Mouse (Mus musculus) forebrain, embryonic 13.5 days (tissue): ENCODE measurements around the gene Add2. TPM values are rescaled to one million over a fixed set of nuclear protein-coding genes. Genes with fewer than 3 reads are reported as not detected.

Experiments
- ATAC-seq: fragments of 200-750 bp; cut with Nextera tagmentation; 2 replicates; pipeline ENCODE4 v1.8.0; 2017
- H3K27ac ChIP-seq: fragments of 300-500 bp; sonication (generic); 2 replicates; pipeline ENCODE4 v1.5.1; 2015; ENCODE audit warnings: inconsistent platforms, mild to moderate bottlenecking, moderate library complexity
- H3K27me3 ChIP-seq: fragments of 300-500 bp; sonication (generic); 2 replicates; pipeline ENCODE4 v1.6.1; 2015; ENCODE audit warnings: mild to moderate bottlenecking, inconsistent platforms
- H3K36me3 ChIP-seq: fragments of 300-500 bp; sonication (generic); 2 replicates; pipeline ENCODE4 v1.6.1; 2015; ENCODE audit warnings: mild to moderate bottlenecking, inconsistent platforms; ENCODE audit not compliant: poor library complexity, severe bottlenecking
- H3K4me1 ChIP-seq: fragments of 300-500 bp; sonication (generic); 2 replicates; pipeline ENCODE4 v1.6.1; 2015; ENCODE audit warnings: inconsistent platforms
- H3K4me2 ChIP-seq: fragments of 300-500 bp; sonication (generic); 2 replicates; pipeline ENCODE4 v1.6.1; 2015; ENCODE audit warnings: inconsistent platforms, mild to moderate bottlenecking, moderate library complexity
- H3K4me3 ChIP-seq: fragments of 300-500 bp; sonication (generic); 2 replicates; pipeline ENCODE4 v1.5.1; 2015; ENCODE audit warnings: mild to moderate bottlenecking, inconsistent platforms
- H3K9ac ChIP-seq: fragments of 300-500 bp; sonication (generic); 2 replicates; pipeline ENCODE4 v1.6.1; 2015; ENCODE audit warnings: mild to moderate bottlenecking, inconsistent platforms
- H3K9me3 ChIP-seq: fragments of 300-500 bp; sonication (generic); replicated peaks from 2 replicates; pipeline ENCODE4 v1.6.1; 2016; ENCODE audit warnings: inconsistent platforms
- WGBS: fragments of 180-500 bp; shearing (Covaris S2); methylation state at CpG from one replicate; pipeline ENCODE4 v1.1.7; 2015; 5-methylcytosine and 5-hydroxymethylcytosine counted together
- polyA plus RNA-seq: library from polyadenylated mRNA; unstranded; fragments of >200 nt; fragmentation: Nextera tagmentation; extraction: Ambion mirVana; gene quantifications from 2 replicates; pipeline ENCODE4 v1.2.1, GENCODE M21; 2015

The Add2 gene
- polyA plus RNA-seq, 1 experiment from 2014 or later, result 155 TPM

DNA sequence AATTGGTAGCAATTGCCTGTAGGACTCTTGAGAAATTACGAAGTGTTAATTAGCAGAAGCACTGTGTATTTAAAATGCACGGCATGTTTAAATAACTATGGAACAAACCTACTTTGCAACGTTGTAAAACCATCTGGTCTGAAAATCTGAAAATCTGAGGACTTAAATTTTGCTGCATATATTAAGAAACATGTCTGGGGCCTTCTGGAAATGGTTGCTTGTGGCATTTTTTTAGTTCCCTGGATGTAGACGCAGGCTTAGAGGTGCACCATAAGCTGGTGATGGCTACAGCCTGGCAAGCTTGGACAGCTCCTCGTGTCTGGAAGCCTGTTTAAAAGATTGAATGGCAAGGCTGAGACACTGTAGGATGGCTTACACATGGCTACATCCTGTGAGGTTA is 40.5 kb downstream of the Add2 start:
- H3K4me1 ChIP-seq, result peaks cover 65% of the 10 kb centered on the region

DNA sequence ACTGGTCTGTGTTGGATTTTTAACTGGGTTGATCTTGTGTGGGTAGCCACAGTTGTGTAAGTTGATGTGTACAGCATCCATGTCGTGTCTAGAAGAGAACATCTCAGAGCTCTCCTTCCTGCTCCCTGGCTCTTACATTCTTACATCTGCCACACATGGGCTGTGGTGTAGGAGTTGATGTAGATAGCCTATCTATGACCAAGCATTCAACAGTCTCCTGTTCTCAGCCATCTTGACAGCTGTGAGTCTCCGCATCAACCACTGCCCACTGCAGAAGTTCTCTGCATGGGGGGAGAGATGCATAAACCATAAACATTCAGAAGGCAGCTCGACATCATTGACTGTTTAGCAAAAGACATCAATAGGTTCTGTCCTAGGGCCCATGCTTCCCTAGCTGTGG is 41.4 kb downstream of the Add2 start:
- ATAC-seq, result no peak
- H3K4me1 ChIP-seq, result peaks cover 58% of the 10 kb centered on the region

More for the DNA sequence above, 40.5 kb downstream of the Add2 start:
- no peak overlapping the region for H3K4me3 ChIP-seq
- H3K9me3 ChIP-seq, result no peaks in the 10 kb centered on the region
- 62% methylated on average over 5 of the region's 5 CpGs for WGBS
- H3K9ac ChIP-seq, result no peak overlapping the region
- peak; percentile 39; the same call in 1 of the 2 replicates for ATAC-seq
- peak overlapping the region; percentile 75 for H3K27ac ChIP-seq
- no peaks in the 10 kb centered on the region for H3K36me3 ChIP-seq
- no peak overlapping the region for H3K4me2 ChIP-seq
- H3K27me3 ChIP-seq, result no peaks in the 10 kb centered on the region

DNA sequence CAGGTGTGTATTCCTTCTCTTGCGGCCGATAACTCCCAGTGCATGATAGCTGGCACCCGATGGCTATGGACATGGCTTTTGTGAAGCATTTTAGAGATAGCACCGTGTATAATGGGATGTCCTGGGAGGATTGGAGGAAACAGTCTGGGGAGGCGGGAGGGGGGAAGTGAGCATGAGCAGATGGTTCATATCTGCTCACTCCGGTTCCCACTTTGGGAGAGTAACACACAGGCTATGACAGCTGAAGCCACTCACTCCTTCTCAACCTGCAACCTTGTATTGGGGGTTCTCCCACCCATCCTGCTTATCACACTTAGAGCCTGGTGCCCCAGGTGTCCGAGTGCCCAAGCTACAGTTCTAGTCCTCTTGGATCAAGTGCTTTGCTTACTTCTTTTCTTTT is 41.8 kb downstream of the Add2 start:
- no peak; the same call in 1 of the 2 replicates for ATAC-seq

More for the DNA sequence above, 41.4 kb downstream of the Add2 start:
- H3K9me3 ChIP-seq, result no peaks in the 10 kb centered on the region
- no peaks in the 10 kb centered on the region for H3K36me3 ChIP-seq
- 86% methylated on average over 3 of the region's 3 CpGs for WGBS
- H3K27me3 ChIP-seq, result no peaks in the 10 kb centered on the region
- H3K9ac ChIP-seq, result no peak overlapping the region
- H3K4me3 ChIP-seq, result no peak overlapping the region
- H3K27ac ChIP-seq, result peak overlapping the region; percentile 75
- H3K4me2 ChIP-seq, result no peak overlapping the region

GRCm38 (mm10) chr6:86073882-86074281 is 45.4 kb downstream of the Add2 start:
- Histone ChIP-seq H3K9me3 (no peaks in the 10 kb centered on the region), H3K4me2 (no peak overlapping the region), H3K4me1 (peaks cover 28% of the 10 kb centered on the region), H3K27me3 (no peaks in the 10 kb centered on the region), H3K36me3 (no peaks in the 10 kb centered on the region), H3K27ac (no peak overlapping the region), H3K4me3 (no peak overlapping the region), H3K9ac (no peak overlapping the region)
- 88% methylated on average over 3 of the region's 3 CpGs for WGBS
- ATAC-seq, result no peak

More for the DNA sequence above, 41.8 kb downstream of the Add2 start:
- Histone ChIP-seq H3K9me3 (no peaks in the 10 kb centered on the region), H3K27ac (peak overlapping the region; percentile 75), H3K36me3 (no peaks in the 10 kb centered on the region), H3K4me1 (peaks cover 57% of the 10 kb centered on the region), H3K9ac (no peak overlapping the region), H3K4me3 (no peak overlapping the region), H3K4me2 (no peak overlapping the region), H3K27me3 (no peaks in the 10 kb centered on the region)
- 83% methylated on average over 7 of the region's 7 CpGs for WGBS

- no peak overlapping the region for H3K4me2 ChIP-seq
- 86% methylated on average over 8 of the region's 8 CpGs for WGBS
- H3K27ac ChIP-seq, result no peak overlapping the region
- H3K4me1 ChIP-seq, result peaks cover 21% of the 10 kb centered on the region
- no peaks in the 10 kb centered on the region for H3K27me3 ChIP-seq
- H3K9me3 ChIP-seq, result no peaks in the 10 kb centered on the region
- no peak overlapping the region for H3K9ac ChIP-seq
- no peak overlapping the region for H3K4me3 ChIP-seq
- H3K36me3 ChIP-seq, result no peaks in the 10 kb centered on the region
- no peak for ATAC-seq
Observed at GRCm38 (mm10) chr6:86074538-86075204, 46.2 kb downstream of the Add2 start.

- no peaks in the 10 kb centered on the region for H3K36me3 ChIP-seq
- ATAC-seq, result no peak
- H3K27ac ChIP-seq, result 0 out of 2 replicates have a peak overlapping the region, but pooled peaks have one; percentile 2
- H3K9ac ChIP-seq, result no peak overlapping the region
- WGBS, result 93% methylated on average over 2 of the region's 2 CpGs
- H3K9me3 ChIP-seq, result no peaks in the 10 kb centered on the region
- H3K4me2 ChIP-seq, result no peak overlapping the region
- H3K27me3 ChIP-seq, result no peaks in the 10 kb centered on the region
- peaks cover 8% of the 10 kb centered on the region; the same call in 1 of the 2 replicates for H3K4me1 ChIP-seq
- no peak overlapping the region for H3K4me3 ChIP-seq
Observed at GRCm38 (mm10) chr6:86076525-86076924, 48.0 kb downstream of the Add2 start.

- Histone ChIP-seq H3K9ac (no peak overlapping the region), H3K27me3 (no peaks in the 10 kb centered on the region), H3K9me3 (no peaks in the 10 kb centered on the region), H3K4me1 (peaks cover 8% of the 10 kb centered on the region; the same call in 1 of the 2 replicates), H3K4me2 (no peak overlapping the region), H3K27ac (no peak overlapping the region), H3K36me3 (peaks cover 3% of the 10 kb centered on the region; the same call in 1 of the 2 replicates), H3K4me3 (no peak overlapping the region)
- no peak for ATAC-seq
- WGBS, result 73% methylated on average over 5 of the region's 5 CpGs
Observed at GRCm38 (mm10) chr6:86077880-86078279, 49.4 kb downstream of the Add2 start.

- Histone ChIP-seq H3K9me3 (no peaks in the 10 kb centered on the region), H3K9ac (no peak overlapping the region), H3K4me2 (no peak overlapping the region), H3K4me1 (peaks cover 8% of the 10 kb centered on the region; the same call in 1 of the 2 replicates), H3K4me3 (no peak overlapping the region), H3K27ac (no peak overlapping the region), H3K36me3 (peaks cover 9% of the 10 kb centered on the region), H3K27me3 (no peaks in the 10 kb centered on the region)
- 65% methylated on average over 1 of the region's 1 CpGs for WGBS
- ATAC-seq, result no peak
Observed at GRCm38 (mm10) chr6:86078361-86079010, 50.0 kb downstream of the Add2 start.

GRCm38 (mm10) chr6:86079323-86079722 is 50.8 kb downstream of the Add2 start:
- Histone ChIP-seq H3K27ac (no peak overlapping the region), H3K4me3 (no peak overlapping the region), H3K27me3 (no peaks in the 10 kb centered on the region), H3K4me2 (no peak overlapping the region), H3K9me3 (no peaks in the 10 kb centered on the region), H3K9ac (no peak overlapping the region), H3K4me1 (peaks cover 8% of the 10 kb centered on the region; the same call in 1 of the 2 replicates), H3K36me3 (peaks cover 18% of the 10 kb centered on the region)
- ATAC-seq, result no peak

DNA sequence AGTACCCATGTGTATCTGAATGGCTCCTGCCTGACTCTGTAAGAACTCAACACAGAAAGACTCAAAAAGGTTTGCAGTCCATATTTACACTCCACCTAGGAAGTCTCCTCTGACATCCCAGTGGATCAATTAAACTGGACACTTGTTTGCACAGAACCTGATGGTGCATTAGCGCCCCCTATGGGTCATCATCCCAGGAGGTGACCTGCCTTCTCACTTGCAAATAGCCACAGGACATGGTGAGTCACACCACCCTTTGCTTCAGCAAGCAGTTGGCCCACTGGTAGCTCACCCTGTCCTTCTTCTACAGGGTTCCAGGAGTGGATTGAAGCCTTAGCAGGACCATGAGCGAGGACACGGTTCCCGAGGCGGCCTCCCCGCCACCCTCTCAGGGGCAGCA is 57.0 kb downstream of the Add2 start:
- Histone ChIP-seq H3K4me3 (no peak overlapping the region), H3K9ac (no peak overlapping the region), H3K4me2 (no peak overlapping the region), H3K36me3 (peaks cover 45% of the 10 kb centered on the region), H3K4me1 (peaks cover 2% of the 10 kb centered on the region; the same call in 1 of the 2 replicates), H3K9me3 (no peaks in the 10 kb centered on the region), H3K27ac (no peak overlapping the region), H3K27me3 (no peaks in the 10 kb centered on the region)
- no peak for ATAC-seq
- 61% methylated on average over 6 of the region's 6 CpGs for WGBS

DNA sequence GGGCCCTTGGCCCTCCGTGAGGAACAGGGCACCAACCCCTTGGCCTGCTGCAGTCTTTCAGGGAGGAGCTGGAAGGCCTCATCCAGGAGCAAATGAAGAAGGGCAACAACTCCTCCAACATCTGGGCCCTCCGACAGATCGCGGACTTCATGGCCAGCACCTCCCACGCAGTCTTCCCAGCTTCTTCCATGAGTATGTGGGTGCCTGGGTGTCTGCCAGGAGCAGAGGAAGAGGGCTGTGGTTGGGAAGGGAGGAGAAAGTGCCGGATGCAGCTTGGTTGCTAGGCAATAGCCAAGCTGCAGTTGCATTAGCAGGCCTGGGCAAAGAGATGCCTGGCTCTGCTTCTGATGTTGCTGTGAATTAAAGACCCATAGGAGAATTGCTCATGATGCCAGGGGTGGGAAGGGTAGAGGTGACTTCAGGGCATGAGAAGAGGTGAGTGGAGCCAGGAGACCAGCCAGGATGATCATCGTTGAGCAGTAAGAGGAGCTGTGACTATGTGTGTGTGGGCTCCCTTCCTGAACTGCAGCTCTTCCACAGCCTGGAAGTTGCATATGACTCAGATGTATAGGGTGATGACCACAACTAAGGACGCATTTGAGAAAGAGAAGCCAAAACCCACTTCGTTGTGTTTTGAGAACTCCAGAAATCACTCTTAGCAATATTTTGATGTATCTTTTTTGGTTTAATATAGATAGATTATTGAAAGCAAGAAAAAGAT is 58.5 kb downstream of the Add2 start:
- WGBS, result 73% methylated on average over 9 of the region's 9 CpGs
- Histone ChIP-seq H3K4me2 (no peak overlapping the region), H3K9ac (no peak overlapping the region), H3K4me1 (peaks cover 2% of the 10 kb centered on the region; the same call in 1 of the 2 replicates), H3K9me3 (no peaks in the 10 kb centered on the region), H3K27ac (peak overlapping the region; percentile 36), H3K36me3 (peaks cover 45% of the 10 kb centered on the region), H3K27me3 (no peaks in the 10 kb centered on the region), H3K4me3 (no peak overlapping the region)
- 0 out of 2 replicates have a peak, but pooled peaks have one; percentile 13 for ATAC-seq

DNA sequence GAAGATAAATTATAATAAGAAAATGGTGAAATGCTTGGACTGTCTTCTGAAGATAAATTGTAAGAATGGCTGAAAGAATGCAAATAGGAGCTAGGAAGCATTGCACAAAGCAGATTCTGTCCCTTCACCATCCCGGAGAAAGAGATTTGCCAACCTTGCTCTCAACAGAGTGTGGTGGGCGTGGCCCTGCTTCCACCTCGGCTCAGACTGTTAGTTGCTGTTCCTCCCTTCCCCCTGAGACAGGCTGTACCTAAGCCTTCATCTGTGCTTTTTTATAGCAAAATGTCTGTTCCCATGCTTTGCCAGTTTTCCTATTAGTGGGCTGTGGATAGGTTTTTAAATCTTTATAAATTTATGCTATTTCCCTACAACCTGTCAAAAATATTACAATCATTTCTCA is 59.3 kb downstream of the Add2 start:
- Histone ChIP-seq H3K27me3 (no peaks in the 10 kb centered on the region), H3K4me2 (no peak overlapping the region), H3K36me3 (peaks cover 48% of the 10 kb centered on the region), H3K9ac (no peak overlapping the region), H3K9me3 (no peaks in the 10 kb centered on the region), H3K27ac (0 out of 2 replicates have a peak overlapping the region, but pooled peaks have one; percentile 35), H3K4me1 (peaks cover 2% of the 10 kb centered on the region; the same call in 1 of the 2 replicates), H3K4me3 (no peak overlapping the region)
- WGBS, result 40% methylated on average over 3 of the region's 3 CpGs
- ATAC-seq, result no peak
